Mouse (Mus musculus): Measurements from ENCODE around the gene Tfap4. TPM values are rescaled to one million over a fixed set of nuclear protein-coding genes. Genes with fewer than 3 reads are reported as not detected.

The Tfap4 gene
- polyA plus RNA-seq (2021; fragmentation: Nextera tagmentation), result 0.25 and 0.33 TPM in 2 replicates
- long read RNA-seq, experiment 1, partial matches to known transcripts, result 0 of 1 reads
- long read RNA-seq, experiment 1, other reads (novel, unspliced or antisense), result 0 of 1 reads
- long read RNA-seq, experiment 2, partial matches to known transcripts, result 0 of 4 reads
- long read RNA-seq, experiment 2, other reads (novel, unspliced or antisense), result 0 of 4 reads

GRCm38 (mm10) chr16:4559715-4560144 is at the start of gene Tfap4:
Gene Tfap4 (minus strand): TSS chr16:4559854.

GRCm38 (mm10) chr16:4593971-4594813 is 34.5 kb upstream of the Tfap4 start, which contains the start of gene Glis2:
Gene Glis2 (plus strand): TSS chr16:4594713.

GRCm38 (mm10) chr16:4541501-4542198 is 18.0 kb downstream of the Tfap4 start, which contains the start of gene Srl:
Gene Srl (minus strand): TSS chr16:4541816.

Other genes starting within 250 kb of the Tfap4 start
- 7.0 and 7.8 TPM in 2 replicates for gene Adcy9, start 139.4 kb downstream of the Tfap4 start, polyA plus RNA-seq (2021; fragmentation: Nextera tagmentation)
- 5.0 and 6.8 TPM in 2 replicates for gene Srl, start 18.0 kb downstream of the Tfap4 start, polyA plus RNA-seq (2021; fragmentation: Nextera tagmentation)
- 1.0 and 1.1 TPM in 2 replicates for gene Glis2, start 34.9 kb upstream of the Tfap4 start, polyA plus RNA-seq (2021; fragmentation: Nextera tagmentation)
- gene Pam16, start 65.1 kb upstream of the Tfap4 start, polyA plus RNA-seq (2021; fragmentation: Nextera tagmentation), result 286 and 298 TPM in 2 replicates
- 3.2 and 4.1 TPM in 2 replicates for gene Vasn, start 80.1 kb upstream of the Tfap4 start, polyA plus RNA-seq (2021; fragmentation: Nextera tagmentation)
- gene Dnaja3, start 80.1 kb upstream of the Tfap4 start, polyA plus RNA-seq (2021; fragmentation: Nextera tagmentation), result 71.2 and 71.7 TPM in 2 replicates
- 38.7 and 54.3 TPM in 2 replicates for gene Coro7, start 119.9 kb upstream of the Tfap4 start, polyA plus RNA-seq (2021; fragmentation: Nextera tagmentation)
- 24.5 and 25.1 TPM in 2 replicates for gene Nmral1, start 159.5 kb upstream of the Tfap4 start, polyA plus RNA-seq (2021; fragmentation: Nextera tagmentation)
- 169 and 176 TPM in 2 replicates for gene Hmox2, start 166.5 kb upstream of the Tfap4 start, polyA plus RNA-seq (2021; fragmentation: Nextera tagmentation)
- gene Cdip1, start 230.4 kb upstream of the Tfap4 start, polyA plus RNA-seq (2021; fragmentation: Nextera tagmentation), result 195 and 210 TPM in 2 replicates